Mouse (Mus musculus) MEL (cell line): Measurements from ENCODE around the gene Ppp2r5e.

Experiments
- CHD2 ChIP-seq: IDR thresholded peaks from 2 replicates; pipeline ENCODE4 v1.6.1; 2011; ENCODE audit warnings: low read length, improper control_type of control experiment
- CTCF ChIP-seq, 3 experiments: IDR thresholded peaks in 2 of 3; conservative IDR thresholded peaks in 1 of 3; 2 replicates each; pipeline ENCODE4 v1.5.1; 2011 to 2012; ENCODE audit warnings: low read length in 3 of 3, low read depth in 2 of 3, mild to moderate bottlenecking in 2 of 3, improper control_type of control experiment in 1 of 3, inconsistent platforms in 1 of 3, mixed read lengths in 1 of 3, moderate library complexity in 1 of 3; ENCODE audit not compliant: control insufficient read depth in 1 of 3, insufficient read depth in 1 of 3, poor library complexity in 1 of 3, severe bottlenecking in 1 of 3
- EP300 ChIP-seq, 2 experiments: IDR thresholded peaks; 2 replicates each; pipeline ENCODE4 v1.6.1; 2011; ENCODE audit warnings: improper control_type of control experiment in 2 of 2, low read length in 2 of 2, low read depth in 1 of 2, mild to moderate bottlenecking in 1 of 2
- GABPA ChIP-seq: IDR thresholded peaks from 2 replicates; pipeline ENCODE4 v1.6.1; 2012; ENCODE audit warnings: low read depth, mild to moderate bottlenecking, inconsistent platforms, low read length, improper control_type of control experiment, moderate library complexity
- GATA1 ChIP-seq: IDR thresholded peaks from 2 replicates; pipeline ENCODE4 v1.6.1; 2011; ENCODE audit warnings: low read depth, low read length, improper control_type of control experiment
- NRF1 ChIP-seq: IDR thresholded peaks from 2 replicates; pipeline ENCODE4 v1.6.1; 2014; ENCODE audit warnings: low read depth, mild to moderate bottlenecking, inconsistent platforms, low read length, improper control_type of control experiment, moderate library complexity; ENCODE audit not compliant: poor library complexity, insufficient read depth, severe bottlenecking
- POLR2A ChIP-seq, 2 experiments: IDR thresholded peaks; 2 replicates each; pipeline ENCODE4 v1.6.1; 2011 to 2012; ENCODE audit warnings: low read length in 2 of 2, mild to moderate bottlenecking in 2 of 2, control low read depth in 1 of 2, improper control_type of control experiment in 1 of 2, low read depth in 1 of 2, moderate library complexity in 1 of 2; ENCODE audit not compliant: control insufficient read depth in 1 of 2, insufficient read depth in 1 of 2, poor library complexity in 1 of 2
- RCOR1 ChIP-seq: IDR thresholded peaks from 2 replicates; pipeline ENCODE4 v1.6.1; 2012; ENCODE audit warnings: low read depth, mild to moderate bottlenecking, inconsistent platforms, low read length, improper control_type of control experiment
- SMC3 ChIP-seq: IDR thresholded peaks from 2 replicates; pipeline ENCODE4 v1.6.1; 2011; ENCODE audit warnings: low read depth, low read length, improper control_type of control experiment
- TAL1 ChIP-seq: IDR thresholded peaks from 2 replicates; pipeline ENCODE4 v1.6.1; 2012; ENCODE audit warnings: mild to moderate bottlenecking, inconsistent platforms, low read length, moderate library complexity, mixed read lengths
- TCF12 ChIP-seq: IDR thresholded peaks from 2 replicates; pipeline ENCODE4 v1.6.1; 2014; ENCODE audit warnings: low read depth, mild to moderate bottlenecking, inconsistent platforms, low read length, improper control_type of control experiment, moderate library complexity
- UBTF ChIP-seq: IDR thresholded peaks from 2 replicates; pipeline ENCODE4 v1.6.1; 2012; ENCODE audit warnings: low read depth, mild to moderate bottlenecking, inconsistent platforms, low read length, improper control_type of control experiment, moderate library complexity, borderline replicate concordance; ENCODE audit not compliant: insufficient read depth
- ZKSCAN1 ChIP-seq: IDR thresholded peaks from 2 replicates; pipeline ENCODE4 v1.6.1; 2012; ENCODE audit warnings: low read depth, mild to moderate bottlenecking, inconsistent platforms, low read length, improper control_type of control experiment, moderate library complexity
- ZNF384 ChIP-seq: IDR thresholded peaks from 2 replicates; pipeline ENCODE4 v1.6.1; 2012; ENCODE audit warnings: low read depth, mild to moderate bottlenecking, inconsistent platforms, low read length, improper control_type of control experiment

DNA sequence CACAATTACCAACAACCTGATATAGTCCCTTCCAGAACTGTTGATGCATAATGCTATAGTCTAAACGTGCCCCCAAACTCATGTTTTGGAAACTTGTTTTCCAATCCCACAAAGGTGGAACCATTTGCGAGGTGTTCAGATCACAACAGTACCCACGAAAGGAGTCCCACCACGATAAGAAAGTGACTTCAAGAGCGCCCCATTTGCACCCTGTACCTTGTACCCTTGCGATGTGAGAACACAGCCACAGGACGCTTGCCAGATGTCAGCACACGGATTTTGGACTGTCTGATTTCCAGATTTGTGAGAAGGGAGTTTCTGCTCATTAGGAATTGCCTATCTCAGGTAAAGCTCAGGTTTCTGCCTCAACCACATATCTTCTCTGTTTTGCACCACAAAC lies 116.0 kb downstream of the Ppp2r5e start:
- TF ChIP-seq TCF12: no peak
- no peak for TF ChIP-seq GATA1
- no peak for TF ChIP-seq CHD2
- no peak for TF ChIP-seq POLR2A (IDR thresholded peaks at IDR 0.05; ENCODE audit: control insufficient read depth in 1 of 2, insufficient read depth in 1 of 2, low read depth in 1 of 2, low read length in 2 of 2, poor library complexity in 1 of 2)
- TF ChIP-seq CTCF (IDR thresholded peaks at IDR 0.05 in 2 of 3, conservative IDR thresholded peaks at IDR 0.05 in 1 of 3; ENCODE audit: control insufficient read depth in 1 of 3, insufficient read depth in 1 of 3, low read depth in 2 of 3, low read length in 3 of 3, poor library complexity in 1 of 3, severe bottlenecking in 1 of 3): no peak
- TF ChIP-seq ZKSCAN1: no peak
- no peak for TF ChIP-seq RCOR1
- TF ChIP-seq ZNF384: no peak
- no peak for TF ChIP-seq SMC3
- TF ChIP-seq EP300 (IDR thresholded peaks at IDR 0.05; ENCODE audit: low read depth in 1 of 2, low read length in 2 of 2): no peak
- TF ChIP-seq NRF1: no peak
- TF ChIP-seq GABPA: no peak
- TF ChIP-seq TAL1: no peak
- TF ChIP-seq UBTF: no peak
